Mouse (Mus musculus) forebrain, embryonic 10.5 days (tissue): ENCODE measurements around the gene Wnt11. TPM values are rescaled to one million over a fixed set of nuclear protein-coding genes. Genes with fewer than 3 reads are reported as not detected.

ENCODE experiments used
- DNase-seq: peaks from one replicate; pipeline ENCODE4 v3.0.0-alpha.2; 2017; ENCODE audit warnings: low spot score; ENCODE audit errors: extremely low spot score
- H3K27ac ChIP-seq: fragments of 300-500 bp; sonication (generic); 2 replicates; pipeline ENCODE4 v1.5.1; 2016; ENCODE audit warnings: mild to moderate bottlenecking
- H3K27me3 ChIP-seq: fragments of 300-500 bp; sonication (generic); 2 replicates; pipeline ENCODE4 v1.6.1; 2016; ENCODE audit warnings: mild to moderate bottlenecking; ENCODE audit not compliant: poor library complexity, severe bottlenecking
- H3K36me3 ChIP-seq: fragments of 300-500 bp; sonication (generic); replicated peaks from 2 replicates; pipeline ENCODE4 v1.6.1; 2016; ENCODE audit warnings: mild to moderate bottlenecking, moderate library complexity
- H3K4me1 ChIP-seq: fragments of 300-500 bp; sonication (generic); 2 replicates; pipeline ENCODE4 v1.6.1; 2016
- H3K4me3 ChIP-seq: fragments of 300-500 bp; sonication (generic); 2 replicates; pipeline ENCODE4 v1.5.1; 2016; ENCODE audit warnings: mild to moderate bottlenecking, moderate library complexity
- H3K9me3 ChIP-seq: fragments of 300-500 bp; sonication (generic); 2 replicates; pipeline ENCODE4 v1.6.1; 2016; ENCODE audit warnings: mild to moderate bottlenecking, moderate library complexity
- WGBS: fragments of 180-500 bp; shearing (Covaris S2); methylation state at CpG from one replicate; pipeline ENCODE4 v1.1.7; 2016; 5-methylcytosine and 5-hydroxymethylcytosine counted together
- polyA plus RNA-seq: library from polyadenylated mRNA; unstranded; fragments of >200 nt; fragmentation: Nextera tagmentation; extraction: Ambion mirVana; gene quantifications from 2 replicates; pipeline ENCODE4 v1.2.1, GENCODE M21; 2016

Gene Wnt11
- polyA plus RNA-seq, 1 experiment from 2014 or later = 0.17 TPM

DNA sequence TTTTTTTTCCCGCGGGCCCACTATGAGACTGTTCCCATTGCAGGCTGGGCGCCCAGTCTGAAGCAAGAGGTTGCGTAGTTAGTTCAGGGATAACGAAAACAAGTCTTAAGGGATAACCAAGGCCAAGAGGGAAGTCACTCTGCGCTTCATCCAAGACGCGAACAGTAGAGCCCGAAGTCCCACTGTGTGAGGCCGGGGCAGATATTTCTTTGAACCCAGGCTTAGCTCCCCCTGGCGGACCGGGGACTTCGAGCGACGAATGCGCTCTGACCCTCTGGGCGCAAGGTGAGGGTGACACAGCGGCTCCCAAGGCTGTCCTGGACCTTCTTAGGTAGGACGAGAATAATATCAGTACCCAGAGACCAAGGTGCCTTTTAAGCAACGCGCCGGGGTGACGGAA is 1.7 kb downstream of the Wnt11 start:
- Histone ChIP-seq H3K36me3 (no peaks in the 10 kb centered on the region), H3K4me3 (peak overlapping the region; percentile 67), H3K9me3 (no peaks in the 10 kb centered on the region), H3K4me1 (peaks cover 74% of the 10 kb centered on the region), H3K27me3 (peaks cover 100% of the 10 kb centered on the region), H3K27ac (no peak overlapping the region)
- WGBS = under 1% methylated on average over 23 of the region's 23 CpGs
- peak; percentile 71 for DNase-seq

DNA sequence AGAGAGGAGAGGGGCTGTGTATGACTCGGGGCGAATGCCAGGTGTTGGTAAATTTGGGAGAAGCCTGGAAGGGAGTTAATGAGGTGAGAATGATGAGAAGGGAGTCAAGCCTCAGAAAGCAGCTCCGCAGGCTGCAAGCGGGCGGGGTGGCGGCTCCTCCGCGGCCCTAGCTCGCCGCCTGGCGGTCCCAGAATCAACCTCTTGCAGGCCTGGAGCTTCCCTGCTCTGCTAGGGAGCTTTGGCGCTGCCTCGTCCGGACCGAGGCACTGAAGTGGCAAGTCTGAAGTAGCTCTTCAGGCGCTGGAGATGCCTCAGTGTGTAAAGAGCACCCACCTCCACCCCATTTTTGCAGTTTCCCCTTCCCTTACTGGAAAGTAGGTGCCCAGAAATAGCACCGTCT is 3.0 kb downstream of the Wnt11 start:
- Histone ChIP-seq H3K4me1 (peaks cover 80% of the 10 kb centered on the region), H3K9me3 (no peaks in the 10 kb centered on the region), H3K4me3 (peak overlapping the region; percentile 52), H3K27me3 (peaks cover 100% of the 10 kb centered on the region), H3K36me3 (no peaks in the 10 kb centered on the region), H3K27ac (no peak overlapping the region)
- under 1% methylated on average over 17 of the region's 17 CpGs for WGBS
- DNase-seq = peak; percentile 81

DNA sequence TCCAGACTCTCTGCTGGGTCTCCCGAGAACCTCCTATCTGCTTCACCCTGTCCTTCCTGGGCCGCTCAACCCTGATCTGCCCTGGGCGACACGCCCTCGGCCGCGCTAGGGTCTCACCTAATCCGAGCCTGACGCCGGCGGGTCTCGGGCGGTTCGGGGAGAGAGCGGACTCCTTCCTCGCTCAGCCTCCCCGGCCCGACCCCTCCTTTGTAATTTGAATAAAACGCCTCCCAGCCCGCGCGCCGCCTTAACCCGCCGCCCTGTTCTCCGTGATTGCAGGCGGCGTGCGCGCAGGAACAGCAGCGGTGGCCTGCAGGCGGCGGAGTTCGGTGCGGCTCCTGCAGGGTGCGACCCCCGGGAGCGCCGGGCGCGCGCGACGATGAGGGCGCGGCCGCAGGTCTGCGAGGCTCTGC is 3.8 kb downstream of the Wnt11 start:
- Histone ChIP-seq H3K4me3 (peak overlapping the region; percentile 52), H3K27me3 (peaks cover 100% of the 10 kb centered on the region), H3K4me1 (peaks cover 88% of the 10 kb centered on the region), H3K9me3 (no peaks in the 10 kb centered on the region), H3K27ac (peak overlapping the region; percentile 27; the same call in 1 of the 2 replicates), H3K36me3 (no peaks in the 10 kb centered on the region)
- under 1% methylated on average over 48 of the region's 48 CpGs for WGBS
- DNase-seq = peak; percentile 67

DNA sequence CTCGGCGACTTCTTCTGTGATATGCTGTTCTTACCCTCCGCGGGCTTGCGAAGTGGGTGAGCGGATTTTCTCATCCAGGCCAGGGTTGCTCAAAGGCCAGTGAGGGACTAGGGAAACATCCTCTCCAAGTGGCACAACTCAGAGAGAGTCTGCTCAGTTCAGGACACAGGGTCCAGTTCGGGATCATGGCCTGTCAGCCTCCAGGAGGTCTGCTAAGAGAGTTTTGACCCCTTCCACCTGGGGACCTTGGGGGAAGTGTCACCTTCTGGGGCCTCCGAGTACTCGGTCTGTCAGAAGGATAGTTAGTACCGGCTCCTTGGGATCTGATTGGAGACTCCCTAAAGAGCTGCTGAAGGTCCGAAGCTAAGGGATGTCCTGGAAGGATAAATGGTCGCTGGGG is 4.4 kb downstream of the Wnt11 start:
- 3% methylated on average over 12 of the region's 12 CpGs for WGBS
- Histone ChIP-seq H3K4me3 (peak overlapping the region; percentile 52), H3K27ac (no peak overlapping the region), H3K36me3 (no peaks in the 10 kb centered on the region), H3K4me1 (peaks cover 91% of the 10 kb centered on the region), H3K9me3 (no peaks in the 10 kb centered on the region), H3K27me3 (peaks cover 100% of the 10 kb centered on the region)
- no peak for DNase-seq

DNA sequence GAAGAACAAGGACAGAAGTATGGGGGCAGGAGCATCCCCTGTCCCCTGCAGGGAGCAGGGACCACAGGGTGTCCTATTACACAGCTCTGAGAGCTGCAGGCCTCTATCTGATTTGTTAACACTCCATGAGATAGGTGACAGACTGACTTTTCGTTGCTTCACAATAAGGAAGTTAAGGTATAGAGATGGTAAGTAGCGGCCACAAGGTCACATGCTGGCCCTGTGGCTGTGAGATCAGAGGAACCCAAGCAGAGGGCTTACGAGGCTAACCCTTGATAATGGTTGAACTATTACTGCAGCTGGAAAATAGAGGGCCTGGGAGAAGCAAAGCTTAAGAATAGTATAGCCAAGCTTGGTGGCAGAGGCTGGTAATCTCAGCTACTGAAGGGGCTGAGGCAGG is 5.9 kb downstream of the Wnt11 start:
- Histone ChIP-seq H3K4me3 (no peak overlapping the region), H3K27me3 (peaks cover 100% of the 10 kb centered on the region), H3K36me3 (no peaks in the 10 kb centered on the region), H3K9me3 (no peaks in the 10 kb centered on the region), H3K27ac (no peak overlapping the region), H3K4me1 (peaks cover 77% of the 10 kb centered on the region)
- 28% methylated on average over 3 of the region's 3 CpGs for WGBS
- DNase-seq = no peak

DNA sequence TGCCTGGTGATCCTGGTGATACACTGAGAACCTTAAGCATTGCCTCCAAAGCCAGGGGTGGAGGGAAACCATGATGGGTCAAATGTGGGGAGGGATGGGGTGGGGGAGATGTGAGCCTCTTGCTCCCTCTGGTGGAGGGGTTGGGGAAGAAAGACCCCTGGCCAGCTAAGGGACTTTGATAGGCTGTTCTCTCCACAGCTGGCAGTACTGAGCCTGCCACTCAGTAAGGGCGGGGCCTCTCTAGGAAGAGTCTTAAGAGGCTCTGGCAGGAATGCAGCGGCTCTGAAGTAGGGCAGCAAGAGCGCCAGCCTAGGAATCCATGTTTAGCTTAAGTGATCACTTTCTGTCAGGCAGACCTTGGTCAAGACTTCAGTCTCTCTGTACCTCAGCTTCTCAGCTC is 6.9 kb downstream of the Wnt11 start:
- 41% methylated on average over 3 of the region's 3 CpGs for WGBS
- H3K4me3 ChIP-seq = no peak overlapping the region
- peaks cover 67% of the 10 kb centered on the region for H3K4me1 ChIP-seq
- H3K9me3 ChIP-seq = no peaks in the 10 kb centered on the region
- H3K27ac ChIP-seq = no peak overlapping the region
- no peaks in the 10 kb centered on the region for H3K36me3 ChIP-seq
- peaks cover 90% of the 10 kb centered on the region for H3K27me3 ChIP-seq
- no peak for DNase-seq

DNA sequence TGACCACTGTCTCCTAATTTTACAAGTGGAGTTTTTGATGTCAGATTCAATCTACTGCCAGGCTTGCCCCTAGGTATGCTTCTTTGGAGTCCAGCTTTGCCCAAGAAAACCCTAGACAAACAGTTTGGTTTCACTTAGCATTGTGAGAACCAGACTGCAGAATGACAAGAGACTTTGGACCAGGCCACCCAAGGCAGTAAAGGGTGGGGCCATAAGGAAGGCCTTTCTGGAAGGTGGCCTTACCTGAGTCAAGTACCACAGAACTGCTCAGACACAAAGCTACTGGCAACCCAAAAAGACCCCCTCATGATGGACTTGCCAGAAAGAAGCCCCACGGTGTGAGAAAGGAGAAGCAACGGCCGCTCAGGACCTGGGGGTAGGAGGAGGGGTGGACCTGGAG is 8.1 kb downstream of the Wnt11 start:
- no peak overlapping the region for H3K4me3 ChIP-seq
- 84% methylated on average over 3 of the region's 3 CpGs for WGBS
- no peak for DNase-seq
- no peaks in the 10 kb centered on the region for H3K36me3 ChIP-seq
- peaks cover 88% of the 10 kb centered on the region for H3K27me3 ChIP-seq
- H3K27ac ChIP-seq = no peak overlapping the region
- peaks cover 55% of the 10 kb centered on the region for H3K4me1 ChIP-seq
- H3K9me3 ChIP-seq = no peaks in the 10 kb centered on the region

DNA sequence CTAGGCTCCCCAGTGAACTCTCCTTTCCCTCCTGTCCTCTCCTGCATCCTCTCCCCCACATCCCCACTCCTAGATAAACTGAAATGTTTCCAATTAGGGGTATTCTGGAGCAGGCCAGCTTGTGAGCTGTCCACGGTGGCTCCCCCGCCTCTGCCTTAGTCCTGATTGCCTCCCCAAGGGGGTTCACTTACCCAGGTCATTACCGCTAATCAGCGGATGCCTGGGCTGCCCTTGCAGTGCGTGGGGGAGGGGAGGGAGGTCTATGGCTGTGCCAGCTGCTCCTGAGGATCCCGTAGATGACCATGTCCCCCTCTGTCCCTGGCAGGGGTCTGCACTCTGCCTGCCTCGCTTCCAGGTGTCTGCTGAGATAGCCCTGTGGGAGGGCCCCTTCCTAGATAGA is 8.7 kb downstream of the Wnt11 start:
- no peak overlapping the region for H3K4me3 ChIP-seq
- 21% methylated on average over 7 of the region's 7 CpGs for WGBS
- H3K36me3 ChIP-seq = no peaks in the 10 kb centered on the region
- H3K9me3 ChIP-seq = no peaks in the 10 kb centered on the region
- H3K27ac ChIP-seq = peak overlapping the region; percentile 44; the same call in 1 of the 2 replicates
- no peak for DNase-seq
- peaks cover 48% of the 10 kb centered on the region for H3K4me1 ChIP-seq
- H3K27me3 ChIP-seq = peaks cover 81% of the 10 kb centered on the region

DNA sequence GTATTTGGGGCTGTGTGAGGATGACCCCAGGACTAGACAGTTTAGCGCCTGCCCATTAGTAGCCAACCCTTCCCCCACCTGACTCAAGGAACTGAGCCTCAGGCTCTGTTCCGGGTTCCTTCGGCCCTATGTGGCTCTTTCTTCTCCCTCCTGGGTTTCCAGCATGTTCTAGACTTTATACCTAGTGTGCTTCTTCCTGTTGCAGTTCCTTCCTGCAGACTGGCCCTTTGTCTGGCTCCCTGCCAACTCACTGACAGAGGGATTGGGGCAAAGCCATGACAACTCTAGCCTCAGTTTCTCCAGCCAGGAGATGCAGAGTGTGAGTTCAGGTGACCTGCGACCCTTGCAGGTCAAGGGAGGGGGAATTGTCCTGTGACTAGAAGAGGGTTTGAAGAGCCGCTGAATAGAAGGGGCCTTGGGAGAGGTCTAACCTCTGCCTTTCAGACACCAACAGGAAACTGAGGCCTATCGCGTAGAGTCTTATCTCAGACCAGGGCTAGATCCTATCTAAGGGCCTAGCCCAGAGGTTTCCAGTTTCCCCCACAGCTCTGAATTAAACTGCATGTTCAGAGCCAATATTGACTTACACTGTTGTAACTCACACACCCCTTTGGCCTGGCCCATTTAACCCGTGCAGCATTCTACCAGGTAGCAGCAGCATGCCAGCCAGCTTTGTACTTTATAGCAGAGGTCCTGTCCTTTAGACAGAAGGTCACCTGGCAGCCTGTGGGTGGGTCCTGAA is 14.2 kb downstream of the Wnt11 start:
- peaks cover 34% of the 10 kb centered on the region for H3K27me3 ChIP-seq
- 86% methylated on average over 8 of the region's 8 CpGs for WGBS
- peaks cover 9% of the 10 kb centered on the region for H3K4me1 ChIP-seq
- no peak for DNase-seq
- H3K4me3 ChIP-seq = no peak overlapping the region
- H3K36me3 ChIP-seq = no peaks in the 10 kb centered on the region
- H3K9me3 ChIP-seq = no peaks in the 10 kb centered on the region
- H3K27ac ChIP-seq = no peak overlapping the region

DNA sequence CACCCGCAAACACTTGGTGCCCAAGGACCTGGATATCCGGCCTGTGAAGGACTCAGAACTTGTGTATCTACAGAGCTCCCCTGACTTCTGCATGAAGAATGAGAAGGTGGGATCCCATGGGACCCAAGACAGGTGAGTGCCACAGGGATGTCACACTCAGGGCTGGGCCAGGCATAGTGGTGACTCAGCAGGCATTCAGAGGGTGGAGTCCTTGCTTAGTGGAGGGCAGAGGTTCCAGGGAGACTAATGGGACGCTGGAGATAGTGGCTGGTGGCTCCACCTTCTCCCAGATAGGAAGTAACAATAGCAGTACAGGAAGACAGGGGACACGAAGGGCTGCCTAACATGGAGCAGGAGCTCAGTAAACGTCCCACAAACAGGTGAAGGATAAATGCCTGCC is 15.5 kb downstream of the Wnt11 start:
- H3K4me1 ChIP-seq = peaks cover 13% of the 10 kb centered on the region
- no peak overlapping the region for H3K27ac ChIP-seq
- H3K4me3 ChIP-seq = no peak overlapping the region
- peaks cover 21% of the 10 kb centered on the region for H3K27me3 ChIP-seq
- WGBS = 79% methylated on average over 5 of the region's 5 CpGs
- no peaks in the 10 kb centered on the region for H3K9me3 ChIP-seq
- DNase-seq = no peak
- H3K36me3 ChIP-seq = no peaks in the 10 kb centered on the region

DNA sequence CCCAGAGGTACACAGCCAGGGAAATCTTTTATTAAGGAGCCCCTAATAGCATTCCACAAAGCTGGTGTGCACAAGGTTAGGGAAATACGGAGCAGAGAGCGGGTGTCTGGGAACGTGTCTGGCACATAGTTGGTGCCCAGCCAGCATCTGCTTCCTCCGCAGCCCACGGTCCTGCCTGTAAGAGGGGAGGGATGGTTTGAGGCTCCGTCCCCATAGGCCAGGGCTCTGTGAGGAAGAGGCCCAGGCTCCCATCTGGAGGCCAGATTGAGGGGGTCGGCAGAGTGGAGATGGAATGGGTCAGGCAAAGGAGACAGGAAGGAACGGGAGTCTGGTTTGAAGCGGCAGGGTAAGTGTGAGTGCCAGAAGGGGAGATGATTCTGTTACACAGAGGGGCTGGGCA is 16.3 kb downstream of the Wnt11 start:
- no peak for DNase-seq
- no peaks in the 10 kb centered on the region for H3K9me3 ChIP-seq
- H3K4me1 ChIP-seq = peaks cover 22% of the 10 kb centered on the region
- WGBS = 75% methylated on average over 9 of the region's 9 CpGs
- H3K27ac ChIP-seq = 0 out of 2 replicates have a peak overlapping the region, but pooled peaks have one; percentile 2
- no peak overlapping the region for H3K4me3 ChIP-seq
- peaks cover 17% of the 10 kb centered on the region; the same call in 1 of the 2 replicates for H3K27me3 ChIP-seq
- no peaks in the 10 kb centered on the region for H3K36me3 ChIP-seq

DNA sequence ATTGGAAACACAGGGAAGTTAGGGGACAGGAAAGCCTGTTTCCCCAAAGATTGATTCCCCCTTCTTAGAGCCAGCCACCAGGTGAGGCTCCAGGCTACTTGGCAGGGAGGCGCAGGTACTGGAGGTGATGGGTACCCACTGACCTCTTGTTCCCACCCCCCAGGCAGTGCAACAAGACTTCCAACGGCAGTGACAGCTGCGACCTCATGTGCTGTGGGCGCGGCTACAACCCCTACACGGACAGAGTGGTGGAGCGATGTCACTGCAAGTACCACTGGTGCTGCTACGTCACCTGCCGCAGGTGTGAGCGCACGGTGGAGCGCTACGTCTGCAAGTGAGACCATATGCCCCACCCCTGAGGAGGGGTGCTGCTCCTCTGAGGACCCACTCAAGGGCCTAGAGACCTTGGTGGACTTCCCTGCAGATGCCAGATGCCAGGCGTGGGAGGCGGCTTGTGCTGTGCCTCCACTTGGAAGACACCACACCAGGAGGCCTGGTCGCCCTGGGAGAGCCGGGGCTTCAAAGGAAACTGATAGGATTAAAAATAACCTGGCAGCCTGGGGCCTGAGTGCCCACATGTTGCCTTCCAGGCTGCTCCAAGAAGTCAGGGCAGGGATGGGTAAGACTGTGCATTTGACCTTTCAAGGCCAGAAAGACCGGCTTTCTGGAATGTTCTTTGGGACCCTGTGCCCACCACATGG is 18.2 kb downstream of the Wnt11 start:
- no peak for DNase-seq
- H3K36me3 ChIP-seq = no peaks in the 10 kb centered on the region
- H3K9me3 ChIP-seq = no peaks in the 10 kb centered on the region
- H3K4me1 ChIP-seq = peaks cover 27% of the 10 kb centered on the region
- H3K27ac ChIP-seq = no peak overlapping the region
- H3K4me3 ChIP-seq = no peak overlapping the region
- WGBS = 84% methylated on average over 18 of the region's 18 CpGs
- H3K27me3 ChIP-seq = 0 out of 2 replicates have a peak, but pooled peaks cover 7% of the 10 kb centered on the region

DNA sequence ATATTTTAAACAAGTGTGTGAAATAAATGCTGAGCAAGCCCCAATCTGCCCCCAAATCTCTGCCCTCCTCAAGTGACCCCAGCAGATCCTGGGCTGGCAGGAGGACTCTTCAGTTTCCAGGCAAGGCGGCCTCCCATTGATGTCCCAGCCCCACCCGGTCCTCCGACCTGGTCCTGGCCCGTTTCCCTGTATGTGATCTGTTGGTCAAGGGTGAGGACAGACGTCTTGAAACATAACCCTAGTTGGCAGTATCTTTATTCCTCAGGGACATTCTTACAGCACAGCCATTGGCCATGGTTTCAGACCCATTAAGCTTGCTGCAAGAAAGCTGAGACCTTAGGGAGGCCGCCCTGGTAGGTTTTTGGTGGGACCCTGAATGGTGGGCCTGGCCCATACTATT is 18.9 kb downstream of the Wnt11 start:
- 91% methylated on average over 6 of the region's 6 CpGs for WGBS
- Histone ChIP-seq H3K27ac (no peak overlapping the region), H3K9me3 (no peaks in the 10 kb centered on the region), H3K4me1 (peaks cover 27% of the 10 kb centered on the region), H3K36me3 (no peaks in the 10 kb centered on the region), H3K4me3 (no peak overlapping the region), H3K27me3 (0 out of 2 replicates have a peak, but pooled peaks cover 7% of the 10 kb centered on the region)
- DNase-seq = no peak
